Mouse (Mus musculus) hindbrain, embryonic 14.5 days (tissue): ENCODE measurements around the gene Pofut2. TPM values are rescaled to one million over a fixed set of nuclear protein-coding genes. Genes with fewer than 3 reads are reported as not detected.

ENCODE experiments used
- ATAC-seq: fragments of 200-750 bp; cut with Nextera tagmentation; 2 replicates; pipeline ENCODE4 v1.8.0; 2017; ENCODE audit warnings: moderate number of reproducible peaks, mild to moderate bottlenecking, moderate TSS enrichment, moderate library complexity; ENCODE audit not compliant: low FRiP score
- DNase-seq: peaks from one replicate; pipeline ENCODE4 v3.0.0-alpha.2; 2015; ENCODE audit warnings: low spot score
- H3K27ac ChIP-seq: fragments of 300-500 bp; sonication (generic); 2 replicates; pipeline ENCODE4 v1.5.1; 2014; ENCODE audit warnings: mild to moderate bottlenecking, moderate library complexity
- H3K27me3 ChIP-seq: fragments of 300-500 bp; sonication (generic); 2 replicates; pipeline ENCODE4 v1.6.1; 2014; ENCODE audit warnings: mild to moderate bottlenecking, low read length, mixed read lengths; ENCODE audit not compliant: control insufficient read depth, insufficient read depth
- H3K36me3 ChIP-seq: fragments of 300-500 bp; sonication (generic); replicated peaks from 2 replicates; pipeline ENCODE4 v1.6.1; 2014; ENCODE audit not compliant: control insufficient read depth, insufficient read depth
- H3K4me1 ChIP-seq: fragments of 300-500 bp; sonication (generic); replicated peaks from 2 replicates; pipeline ENCODE4 v1.6.1; 2014; ENCODE audit warnings: antibody characterized with exemption, low read length, mixed read lengths; ENCODE audit not compliant: control insufficient read depth, insufficient read depth
- H3K4me2 ChIP-seq: fragments of 300-500 bp; sonication (generic); replicated peaks from 2 replicates; pipeline ENCODE4 v1.6.1; 2014; ENCODE audit warnings: mild to moderate bottlenecking, moderate library complexity
- H3K4me3 ChIP-seq: fragments of 300-500 bp; sonication (generic); replicated peaks from 2 replicates; pipeline ENCODE4 v1.5.1; 2014; ENCODE audit warnings: mild to moderate bottlenecking, low read length
- H3K9ac ChIP-seq: fragments of 300-500 bp; sonication (generic); 2 replicates; pipeline ENCODE4 v1.6.1; 2014
- H3K9me3 ChIP-seq: fragments of 300-500 bp; sonication (generic); 2 replicates; pipeline ENCODE4 v1.6.1; 2016; ENCODE audit warnings: low read length; ENCODE audit not compliant: control insufficient read depth
- WGBS: fragments of 180-500 bp; shearing (Covaris S2); extraction: QIAGEN DNeasy Blood & Tissue Kit; methylation state at CpG from one replicate; pipeline ENCODE4 v1.1.7; 2014; 5-methylcytosine and 5-hydroxymethylcytosine counted together
- polyA plus RNA-seq: library from polyadenylated mRNA; unstranded; fragments of >200 nt; fragmentation: Nextera tagmentation; extraction: Ambion mirVana; gene quantifications from 2 replicates; pipeline ENCODE4 v1.2.1, GENCODE M21; 2014

Pofut2 gene
- polyA plus RNA-seq, 1 experiment from 2014 or later: 53.2 TPM

DNA sequence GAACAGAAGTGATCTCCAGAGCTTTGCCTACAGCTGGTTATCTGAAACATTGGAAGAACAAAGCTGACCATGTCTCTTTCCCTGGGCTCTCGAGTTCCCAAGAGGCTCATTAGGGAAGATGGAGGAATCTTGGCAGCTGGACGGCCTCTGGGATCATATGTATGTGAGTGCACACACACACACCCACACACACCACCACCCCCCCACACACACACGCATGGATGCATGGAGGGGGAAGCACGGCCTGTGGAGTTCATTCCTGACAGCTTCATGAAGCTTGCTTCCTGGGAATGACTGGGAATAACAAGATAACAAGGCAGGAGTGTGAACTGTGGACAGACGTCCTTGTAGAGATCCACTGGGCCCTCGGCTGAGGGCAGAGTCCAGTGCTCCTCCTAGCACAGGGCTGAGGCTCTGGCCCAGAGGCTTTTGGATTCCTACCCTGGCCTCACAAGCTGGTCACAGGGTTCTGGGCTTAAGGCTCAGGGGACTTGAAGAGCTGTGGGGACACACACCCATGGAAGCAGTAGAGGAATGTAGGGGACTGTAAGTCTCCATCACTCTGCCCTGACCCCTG is 41.8 kb upstream of the Pofut2 start:
- H3K4me3 ChIP-seq: no peak overlapping the region
- no peak overlapping the region for H3K4me2 ChIP-seq
- H3K27me3 ChIP-seq: no peaks in the 10 kb centered on the region
- WGBS: 82% methylated on average over 6 of the region's 6 CpGs
- no peak overlapping the region for H3K27ac ChIP-seq
- no peak for ATAC-seq
- 0 out of 2 replicates have a peak, but pooled peaks cover 5% of the 10 kb centered on the region for H3K4me1 ChIP-seq
- no peak for DNase-seq
- no peaks in the 10 kb centered on the region for H3K9me3 ChIP-seq
- H3K9ac ChIP-seq: no peak overlapping the region
- H3K36me3 ChIP-seq: no peaks in the 10 kb centered on the region

GRCm38 (mm10) chr10:77218059-77218458 is 41.0 kb upstream of the Pofut2 start:
- 93% methylated on average over 4 of the region's 4 CpGs for WGBS
- Histone ChIP-seq H3K27ac (no peak overlapping the region), H3K9ac (no peak overlapping the region), H3K9me3 (no peaks in the 10 kb centered on the region), H3K4me1 (0 out of 2 replicates have a peak, but pooled peaks cover 5% of the 10 kb centered on the region), H3K36me3 (no peaks in the 10 kb centered on the region), H3K27me3 (no peaks in the 10 kb centered on the region), H3K4me3 (no peak overlapping the region), H3K4me2 (no peak overlapping the region)
- DNase-seq: no peak
- ATAC-seq: no peak

DNA sequence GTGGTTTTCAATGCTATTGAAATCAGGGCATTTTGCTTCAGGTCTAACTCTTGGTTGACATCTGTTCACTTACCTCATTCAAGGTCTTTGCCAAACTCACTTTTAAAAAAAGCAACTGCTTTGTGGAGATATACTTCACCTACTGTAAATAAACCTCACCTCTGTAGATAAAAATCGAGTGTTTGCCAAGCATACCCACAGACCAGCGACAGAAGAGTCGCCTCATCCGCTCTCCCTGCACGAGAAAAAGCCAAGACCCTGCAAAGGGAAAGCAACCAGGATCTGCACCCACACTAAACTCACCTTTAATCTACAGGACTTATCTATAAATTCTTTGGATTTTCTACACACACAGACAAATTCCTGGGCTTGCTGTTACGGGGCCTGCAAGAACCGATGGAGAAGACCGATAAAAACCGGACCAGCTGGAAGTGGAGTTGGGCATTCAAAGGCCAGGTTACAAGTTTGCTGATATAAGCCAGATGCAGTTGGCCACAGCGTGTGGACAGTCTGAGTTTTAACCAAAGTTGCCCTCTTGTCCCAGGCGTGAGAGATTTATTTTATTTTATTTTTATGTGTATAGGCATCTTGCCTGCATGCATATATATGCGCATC is 39.5 kb upstream of the Pofut2 start:
- Histone ChIP-seq H3K4me1 (0 out of 2 replicates have a peak, but pooled peaks cover 5% of the 10 kb centered on the region), H3K27ac (no peak overlapping the region), H3K9ac (no peak overlapping the region), H3K36me3 (no peaks in the 10 kb centered on the region), H3K4me3 (no peak overlapping the region), H3K9me3 (no peaks in the 10 kb centered on the region), H3K4me2 (no peak overlapping the region), H3K27me3 (no peaks in the 10 kb centered on the region)
- DNase-seq (no peak), ATAC-seq (no peak)
- 96% methylated on average over 12 of the region's 12 CpGs for WGBS

DNA sequence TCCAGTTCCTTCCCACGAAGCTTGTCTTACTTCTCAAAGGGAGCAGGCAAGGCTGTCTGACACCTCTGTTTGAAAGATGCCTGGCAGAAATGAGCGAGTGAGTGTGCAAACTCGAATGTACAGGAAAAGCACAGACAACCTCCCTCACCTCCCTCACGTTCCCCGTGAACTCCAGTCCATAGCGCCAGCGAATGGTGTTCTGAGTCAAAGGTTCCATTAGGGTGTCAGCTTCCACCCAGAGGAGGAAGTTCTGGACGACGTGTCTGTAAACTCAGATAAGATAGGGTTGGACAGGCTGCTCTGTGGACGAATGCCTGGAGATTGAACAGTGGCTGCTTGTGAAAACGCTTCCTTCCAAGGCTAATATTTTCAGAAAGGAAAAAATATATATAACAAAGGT is 37.9 kb upstream of the Pofut2 start:
- Histone ChIP-seq H3K4me1 (no peaks in the 10 kb centered on the region), H3K27me3 (no peaks in the 10 kb centered on the region), H3K36me3 (no peaks in the 10 kb centered on the region), H3K9me3 (no peaks in the 10 kb centered on the region), H3K9ac (no peak overlapping the region), H3K27ac (no peak overlapping the region), H3K4me3 (no peak overlapping the region), H3K4me2 (no peak overlapping the region)
- WGBS: 83% methylated on average over 11 of the region's 11 CpGs
- ATAC-seq (no peak), DNase-seq (no peak)

GRCm38 (mm10) chr10:77222963-77223552 is 36.0 kb upstream of the Pofut2 start:
- Histone ChIP-seq H3K9me3 (no peaks in the 10 kb centered on the region), H3K9ac (no peak overlapping the region), H3K4me3 (no peak overlapping the region), H3K4me1 (no peaks in the 10 kb centered on the region), H3K4me2 (no peak overlapping the region), H3K27ac (no peak overlapping the region), H3K27me3 (no peaks in the 10 kb centered on the region), H3K36me3 (no peaks in the 10 kb centered on the region)
- no peak for DNase-seq
- ATAC-seq: no peak
- 81% methylated on average over 11 of the region's 11 CpGs for WGBS

DNA sequence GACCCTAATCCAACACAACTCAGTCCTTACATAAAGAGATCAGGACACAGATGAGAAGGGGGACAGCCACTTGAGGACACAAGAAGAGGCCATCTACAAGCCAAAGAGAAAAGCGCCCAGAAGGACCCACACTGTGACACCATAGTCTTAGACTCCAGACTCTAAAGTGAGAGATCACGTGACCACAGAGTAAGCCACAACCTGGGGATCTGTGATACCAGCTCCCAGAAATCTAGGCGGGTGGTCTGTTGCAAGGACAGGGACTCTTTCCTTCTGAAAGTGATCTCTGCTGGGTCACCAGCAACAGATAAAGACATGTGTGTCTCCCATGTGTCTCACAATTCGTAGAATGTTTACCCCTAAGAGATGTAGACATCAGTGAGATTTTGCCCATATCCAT is 34.6 kb upstream of the Pofut2 start:
- no peak for ATAC-seq
- Histone ChIP-seq H3K36me3 (no peaks in the 10 kb centered on the region), H3K27ac (no peak overlapping the region), H3K9ac (no peak overlapping the region), H3K27me3 (no peaks in the 10 kb centered on the region), H3K4me3 (no peak overlapping the region), H3K4me1 (no peaks in the 10 kb centered on the region), H3K4me2 (no peak overlapping the region), H3K9me3 (no peaks in the 10 kb centered on the region)
- DNase-seq: no peak
- WGBS: 90% methylated on average over 4 of the region's 4 CpGs

DNA sequence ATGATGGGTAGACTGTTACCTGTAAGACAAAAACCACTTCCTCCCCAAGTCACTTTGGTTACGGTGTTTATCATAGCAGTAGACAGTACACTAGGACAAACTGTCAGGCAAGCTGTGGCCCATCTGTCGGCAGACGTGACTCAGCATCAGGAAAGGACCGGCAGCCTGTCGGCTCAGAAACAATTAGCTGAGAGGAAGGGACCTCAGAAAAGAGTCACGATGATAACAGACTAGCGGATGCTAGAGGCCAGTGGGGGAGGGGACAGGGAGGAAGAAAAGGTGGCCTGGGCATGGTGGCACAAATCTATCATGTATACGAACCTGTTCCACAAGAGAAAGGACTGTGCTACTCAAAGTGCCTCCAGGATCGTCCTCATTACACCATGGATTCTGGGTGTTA is 33.6 kb upstream of the Pofut2 start:
- WGBS: 64% methylated on average over 9 of the region's 9 CpGs
- no peak for ATAC-seq
- Histone ChIP-seq H3K9ac (no peak overlapping the region), H3K9me3 (no peaks in the 10 kb centered on the region), H3K27me3 (no peaks in the 10 kb centered on the region), H3K36me3 (no peaks in the 10 kb centered on the region), H3K27ac (no peak overlapping the region), H3K4me2 (no peak overlapping the region), H3K4me1 (no peaks in the 10 kb centered on the region), H3K4me3 (no peak overlapping the region)
- DNase-seq: no peak

DNA sequence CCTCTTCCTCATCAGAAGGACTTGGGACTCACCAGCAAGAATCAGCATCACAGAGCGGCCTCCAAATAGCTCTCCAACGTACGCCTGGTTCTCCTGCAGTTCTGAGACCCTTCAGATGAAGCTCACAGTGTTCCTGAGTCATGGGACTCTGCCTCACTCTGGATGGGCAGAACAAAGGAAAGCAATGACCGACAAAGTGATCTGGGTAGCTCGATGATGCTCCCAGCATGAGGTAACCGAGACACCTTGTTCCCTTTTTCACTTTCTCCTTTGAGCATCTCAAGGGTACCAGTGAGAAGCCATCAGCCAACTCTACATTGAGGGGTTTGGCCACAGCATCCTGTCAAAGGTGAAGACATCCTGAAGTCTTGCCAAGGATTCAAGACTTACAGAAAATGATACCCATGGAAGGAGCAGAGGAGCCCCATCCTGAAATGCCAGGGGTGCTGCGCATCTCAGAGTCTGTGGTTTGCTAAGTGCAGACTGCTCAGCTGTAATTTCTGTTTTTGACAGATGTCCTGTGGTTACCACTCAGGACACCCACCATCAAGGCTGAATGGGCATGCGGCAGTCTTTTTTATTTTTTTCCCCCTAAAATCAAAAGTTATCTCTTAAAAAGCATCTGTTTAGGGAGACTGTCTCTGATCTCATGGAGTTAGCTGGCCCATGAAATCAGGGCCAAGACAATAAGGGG is 32.9 kb upstream of the Pofut2 start:
- DNase-seq (no peak), ATAC-seq (no peak)
- Histone ChIP-seq H3K36me3 (no peaks in the 10 kb centered on the region), H3K27me3 (no peaks in the 10 kb centered on the region), H3K9ac (no peak overlapping the region), H3K4me1 (no peaks in the 10 kb centered on the region), H3K27ac (no peak overlapping the region), H3K4me3 (no peak overlapping the region), H3K4me2 (no peak overlapping the region), H3K9me3 (no peaks in the 10 kb centered on the region)
- WGBS: 90% methylated on average over 8 of the region's 8 CpGs

GRCm38 (mm10) chr10:77226691-77227367 is 32.2 kb upstream of the Pofut2 start:
- no peak overlapping the region for H3K4me3 ChIP-seq
- H3K36me3 ChIP-seq: no peaks in the 10 kb centered on the region
- no peak for DNase-seq
- H3K9ac ChIP-seq: no peak overlapping the region
- H3K4me2 ChIP-seq: no peak overlapping the region
- H3K9me3 ChIP-seq: no peaks in the 10 kb centered on the region
- ATAC-seq: no peak
- H3K27ac ChIP-seq: no peak overlapping the region
- no peaks in the 10 kb centered on the region for H3K27me3 ChIP-seq
- 70% methylated on average over 8 of the region's 8 CpGs for WGBS
- no peaks in the 10 kb centered on the region for H3K4me1 ChIP-seq
